Mouse (Mus musculus) liver, embryonic 18 days (tissue): ENCODE data around the gene P4hb. TPM values are rescaled to one million over a fixed set of nuclear protein-coding genes. Genes with fewer than 3 reads are reported as not detected.

Experiments
- polyA plus RNA-seq: library from polyadenylated mRNA; depleted of rRNA; stranded (reverse); fragments of >200 nt; gene quantifications from 2 replicates; pipeline ENCODE4 v1.2.3, GENCODE M21; 2012; rRNA removed

The P4hb gene
- polyA plus RNA-seq: 432 and 494 TPM in 2 replicates

DNA sequence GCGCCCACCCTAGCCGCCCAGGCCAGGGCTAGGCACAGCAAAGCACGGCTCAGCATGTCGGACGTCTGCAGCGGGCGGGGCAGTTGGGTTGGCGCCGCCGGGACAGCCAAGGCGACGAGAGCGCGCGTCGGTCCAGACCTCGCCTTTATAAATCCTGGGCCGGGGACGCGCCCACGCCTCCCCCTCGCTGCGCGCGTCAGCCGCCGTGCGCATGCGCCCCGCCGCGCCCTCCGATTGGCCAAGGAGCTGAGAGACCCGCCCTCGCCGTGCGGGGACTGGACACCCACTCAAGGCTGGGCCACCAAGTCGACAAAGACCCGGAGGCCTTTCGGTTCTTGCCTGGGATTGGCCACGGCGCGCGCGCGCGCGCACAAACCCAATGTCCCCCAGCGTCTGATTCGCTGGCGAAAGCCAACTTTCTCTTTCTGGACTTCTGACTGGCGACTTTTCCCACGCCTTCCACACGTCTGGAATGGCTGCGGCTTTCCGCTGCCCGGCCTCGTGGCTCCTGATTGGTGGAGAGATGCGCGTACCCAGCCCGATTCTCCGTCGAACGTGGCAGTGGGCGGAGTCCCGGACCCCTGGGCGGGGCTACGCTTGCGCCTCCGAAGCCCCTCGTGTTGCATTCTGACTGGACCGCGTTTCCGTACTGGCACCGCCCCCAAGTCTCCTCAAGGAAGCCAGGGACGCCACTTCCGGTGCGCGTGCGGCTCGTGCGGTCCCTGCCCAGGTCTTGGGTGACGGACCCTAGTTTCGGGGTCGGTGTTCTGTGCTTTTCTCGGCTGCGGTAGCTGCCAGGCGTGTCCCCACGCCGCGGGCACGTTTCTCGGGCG is at the start of gene P4hb:
P4hb (minus strand) TSS at position 502 of the 833 bp plus-strand sequence.

GRCm38 (mm10) chr11:120617519-120618112 is 44.6 kb upstream of the P4hb start, which contains the start of gene Pcyt2:
TSS of gene Pcyt2 (minus strand) at chr11:120617936.

GRCm38 (mm10) chr11:120608241-120609034 is 35.4 kb upstream of the P4hb start, which contains the start of gene Npb:
TSS of gene Npb (plus strand) at chr11:120608477.

GRCm38 (mm10) chr11:120598283-120598989 is 25.4 kb upstream of the P4hb start, which contains the start of the genes Alyref and Anapc11:
TSS of gene Alyref (minus strand) at chr11:120598365.
TSS of gene Anapc11 (plus strand) at chr11:120598421.

DNA sequence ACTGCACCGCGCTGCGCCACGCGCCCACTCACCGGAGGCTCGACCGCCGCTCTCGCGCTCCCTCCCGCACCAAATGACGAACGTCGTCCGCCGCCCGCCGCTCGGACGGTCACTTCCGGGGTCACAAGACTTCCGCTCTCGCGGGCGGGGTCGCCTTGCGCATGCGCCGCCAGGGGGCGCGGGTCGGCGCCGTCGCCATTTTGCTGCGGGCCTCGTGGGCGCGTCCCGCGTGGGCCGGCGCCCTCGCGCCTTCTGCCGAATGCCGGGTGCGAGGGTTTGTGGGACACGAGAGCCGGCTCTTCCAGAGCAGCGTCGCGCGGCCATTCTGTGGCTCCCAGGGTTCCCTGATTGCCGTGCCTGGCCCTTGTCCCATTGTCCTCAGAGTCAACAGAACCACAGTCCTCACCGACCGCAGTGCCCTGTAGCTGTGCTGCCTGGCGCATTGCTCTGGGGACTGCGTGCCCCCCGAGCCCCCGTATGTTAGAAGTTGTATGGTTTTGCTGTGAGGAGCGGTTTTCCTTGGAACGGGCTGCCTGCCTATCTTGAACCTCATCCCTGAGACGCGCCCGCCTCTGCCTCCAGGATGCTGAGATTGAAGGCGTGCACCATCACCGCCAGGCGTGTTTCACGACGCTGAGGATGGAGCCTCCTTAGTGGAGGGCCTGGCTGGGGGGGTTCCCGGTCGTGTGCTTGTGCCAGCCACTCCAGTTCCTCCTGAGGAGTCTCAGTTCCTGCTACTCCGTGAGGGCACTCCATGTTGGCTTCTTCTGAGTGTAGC is 8.6 kb upstream of the P4hb start, which contains the start of gene Arhgdia:
Arhgdia (minus strand) TSS at position 135 of the 778 bp plus-strand sequence.

DNA sequence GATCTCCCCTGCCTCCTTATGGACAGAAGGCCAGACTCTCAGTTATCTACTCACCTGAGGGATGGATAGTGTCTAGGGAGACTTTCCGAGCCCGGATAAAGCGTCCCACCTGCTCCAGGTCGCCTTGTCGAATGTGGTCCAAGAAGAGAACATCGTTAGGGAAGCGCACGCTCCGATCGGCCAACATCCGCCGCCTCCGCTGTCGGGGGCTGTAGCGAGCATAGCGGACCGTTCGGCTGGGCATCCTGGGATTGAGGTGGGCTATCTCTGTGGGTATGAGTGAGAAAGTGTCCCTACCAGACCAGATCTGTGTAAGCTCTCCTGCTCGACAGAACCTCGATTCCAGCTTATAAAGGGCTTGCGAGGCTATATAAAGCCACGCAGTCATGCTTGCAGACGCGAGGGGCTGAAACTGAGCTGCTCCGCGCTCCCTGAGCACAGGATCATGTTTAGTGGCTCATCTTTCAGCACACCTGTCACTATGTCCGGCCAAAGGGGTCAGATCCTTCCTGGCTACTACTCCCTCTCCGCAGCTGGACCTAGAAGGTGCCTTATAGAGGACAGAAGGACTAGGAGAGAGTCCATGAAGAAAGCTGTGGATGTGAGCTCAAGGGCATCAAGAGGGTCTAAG is 22.1 kb downstream of the P4hb start, which contains the start of gene Ppp1r27:
Ppp1r27 (minus strand) TSS at position 323 of the 631 bp plus-strand sequence.

GRCm38 (mm10) chr11:120549168-120549945 is 23.7 kb downstream of the P4hb start, which contains the start of gene Mcrip1:
TSS of gene Mcrip1 (minus strand) at chr11:120549727.

GRCm38 (mm10) chr11:120530085-120530964 is 42.7 kb downstream of the P4hb start, which contains the start of gene Gcgr:
TSS of gene Gcgr (plus strand) at chr11:120530699.

Other genes starting within 250 kb of the P4hb start
- 247 and 252 TPM in 2 replicates for gene Actg1, start 224.7 kb downstream of the P4hb start, polyA plus RNA-seq
- not detected in 2 replicates for gene Fscn2, start 211.7 kb downstream of the P4hb start, polyA plus RNA-seq
- gene Faap100, start 194.5 kb downstream of the P4hb start, polyA plus RNA-seq: 5.6 and 6.2 TPM in 2 replicates
- gene Nploc4, start 135.5 kb downstream of the P4hb start, polyA plus RNA-seq: 17.2 and 19.2 TPM in 2 replicates
- gene Tspan10, start 130.6 kb downstream of the P4hb start, polyA plus RNA-seq: not detected in 2 replicates
- 0.20 and 0.23 TPM in 2 replicates for gene Pde6g, start 119.8 kb downstream of the P4hb start, polyA plus RNA-seq
- 10.7 and 12.5 TPM in 2 replicates for gene Oxld1, start 115.2 kb downstream of the P4hb start, polyA plus RNA-seq
- gene Ccdc137, start 115.1 kb downstream of the P4hb start, polyA plus RNA-seq: 10.3 and 12.0 TPM in 2 replicates
- gene Arl16, start 105.6 kb downstream of the P4hb start, polyA plus RNA-seq: 11.1 and 11.7 TPM in 2 replicates
- 72.1 and 77.6 TPM in 2 replicates for gene Mrpl12, start 88.6 kb downstream of the P4hb start, polyA plus RNA-seq
- gene Slc25a10, start 81.4 kb downstream of the P4hb start, polyA plus RNA-seq: 30.6 and 30.7 TPM in 2 replicates
- gene Gcgr, start 42.6 kb downstream of the P4hb start, polyA plus RNA-seq: 49.1 and 58.0 TPM in 2 replicates
- gene Mcrip1, start 23.5 kb downstream of the P4hb start, polyA plus RNA-seq: 41.8 and 45.5 TPM in 2 replicates
- not detected in 2 replicates for gene Ppp1r27, start 22.1 kb downstream of the P4hb start, polyA plus RNA-seq
- 142 and 152 TPM in 2 replicates for gene Arhgdia, start 8.4 kb upstream of the P4hb start, polyA plus RNA-seq
- 49.6 and 60.6 TPM in 2 replicates for gene Alyref, start 25.1 kb upstream of the P4hb start, polyA plus RNA-seq
- gene Anapc11, start 25.2 kb upstream of the P4hb start, polyA plus RNA-seq: 34.4 and 36.3 TPM in 2 replicates
- 4.7 TPM in 2 replicates for gene Npb, start 35.2 kb upstream of the P4hb start, polyA plus RNA-seq
- gene Pcyt2, start 44.7 kb upstream of the P4hb start, polyA plus RNA-seq: 389 and 419 TPM in 2 replicates
- 30.4 and 32.8 TPM in 2 replicates for gene Sirt7, start 52.0 kb upstream of the P4hb start, polyA plus RNA-seq
- gene Mafg, start 60.3 kb upstream of the P4hb start, polyA plus RNA-seq: 28.0 and 31.0 TPM in 2 replicates
- gene Pycr1, start 70.5 kb upstream of the P4hb start, polyA plus RNA-seq: 6.9 and 7.8 TPM in 2 replicates
- 0.19 and 0.43 TPM in 2 replicates for gene Myadml2, start 74.9 kb upstream of the P4hb start, polyA plus RNA-seq
- 0.25 and 0.26 TPM in 2 replicates for gene Notum, start 87.9 kb upstream of the P4hb start, polyA plus RNA-seq
- gene Aspscr1, start 99.7 kb upstream of the P4hb start, polyA plus RNA-seq: 23.8 and 25.4 TPM in 2 replicates
- 54.1 and 60.7 TPM in 2 replicates for gene Cenpx, start 140.5 kb upstream of the P4hb start, polyA plus RNA-seq
- 7.4 and 8.9 TPM in 2 replicates for gene Lrrc45, start 140.7 kb upstream of the P4hb start, polyA plus RNA-seq
- 1.2 and 1.7 TPM in 2 replicates for gene Rac3, start 148.2 kb upstream of the P4hb start, polyA plus RNA-seq
- 42.2 and 46.5 TPM in 2 replicates for gene Dcxr, start 154.0 kb upstream of the P4hb start, polyA plus RNA-seq
- gene Cbr2, start 158.9 kb upstream of the P4hb start, polyA plus RNA-seq: 0.03 and 0.24 TPM in 2 replicates
- gene Hmga1b, start 189.5 kb upstream of the P4hb start, polyA plus RNA-seq: 1.1 TPM in 2 replicates
- gene Rfng, start 211.0 kb upstream of the P4hb start, polyA plus RNA-seq: 5.5 and 6.7 TPM in 2 replicates
- gene Gps1, start 211.0 kb upstream of the P4hb start, polyA plus RNA-seq: 49.2 and 50.9 TPM in 2 replicates
- gene Dus1l, start 223.2 kb upstream of the P4hb start, polyA plus RNA-seq: 25.6 and 27.9 TPM in 2 replicates